Mouse (Mus musculus): ENCODE results near the gene Adcy1. TPM values are rescaled to one million over a fixed set of nuclear protein-coding genes. Genes with fewer than 3 reads are reported as not detected.

Adcy1 gene
- polyA plus RNA-seq (2012; ENCODE audit: insufficient read depth, insufficient read length, low replicate concordance, missing spikeins) = not detected in 2 replicates

DNA sequence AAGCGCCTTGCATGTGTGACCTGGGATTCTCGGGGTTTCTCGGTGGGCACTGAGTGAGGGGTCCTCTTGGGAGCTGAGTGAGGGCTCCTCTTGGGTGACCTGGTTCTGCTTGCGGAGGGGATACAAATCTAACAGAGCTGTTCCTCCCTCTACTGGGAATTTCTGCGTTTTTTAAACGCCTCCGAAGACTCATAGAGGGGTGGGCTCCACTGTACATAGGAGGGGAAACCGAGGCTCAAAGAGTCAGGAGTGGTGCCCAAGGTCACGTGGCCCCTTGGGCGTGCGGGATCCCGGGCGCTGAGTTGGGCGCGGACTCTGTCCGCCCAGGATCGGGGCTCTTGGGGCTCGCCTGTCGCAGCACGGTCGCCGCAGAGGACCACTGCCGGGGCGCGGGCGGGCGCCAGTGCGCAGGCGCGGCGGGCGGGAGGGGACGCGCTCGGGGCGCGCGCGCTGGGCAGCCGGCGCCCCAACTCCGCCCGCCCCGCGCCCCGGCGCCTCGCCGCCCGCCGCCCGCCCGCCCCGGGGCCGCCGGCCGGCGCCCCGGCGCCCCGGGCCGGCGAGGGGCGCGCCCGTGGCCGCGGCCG, at the start of gene Adcy1:
Gene Adcy1, plus strand, starts transcription at position 489 of the 584 bp plus-strand sequence.
- no peak within 1 kb of the TSS for H3K27ac ChIP-seq (ENCODE audit: insufficient read depth, low read depth, low read length)
- H3K4me1 ChIP-seq (ENCODE audit: control insufficient read depth, insufficient read depth, low read length) = peaks cover 29% of the 10 kb centered on the region
- H3K4me3 ChIP-seq (ENCODE audit: insufficient read depth, low read depth, low read length) = peak within 1 kb of the TSS; percentile 84
- WGBS = 32% methylated on average over 69 of the region's 69 CpGs
- no peak for TF ChIP-seq CTCF (IDR thresholded peaks at IDR 0.05; ENCODE audit: insufficient read depth, low read depth, low read length)
- 0 out of 2 replicates have a peak, but pooled peaks have one; percentile 26 for TF ChIP-seq POLR2A (IDR thresholded peaks at IDR 0.05; ENCODE audit: insufficient read depth, low read depth, low read length)

DNA sequence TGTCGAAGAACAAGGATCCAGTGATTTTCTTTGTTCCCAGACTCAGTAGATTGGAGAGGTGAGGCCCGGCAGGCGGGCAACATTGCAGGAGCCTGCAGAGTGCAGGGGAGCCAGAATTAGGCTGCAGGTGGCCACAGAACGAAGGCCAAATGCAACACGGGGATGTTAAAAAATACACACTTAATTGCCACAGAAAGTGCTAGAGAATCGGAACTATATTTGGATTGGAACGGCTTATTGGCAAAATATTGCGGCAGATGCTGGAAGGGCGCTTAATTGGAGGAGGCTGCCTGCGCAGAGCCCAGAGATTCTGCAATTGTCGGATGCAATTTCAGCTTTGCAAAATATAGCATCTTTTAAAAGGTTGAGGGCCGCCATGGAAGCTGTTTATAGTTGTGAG, 46.4 kb upstream of the Adcy1 start:
- H3K27ac ChIP-seq (ENCODE audit: insufficient read depth, low read depth, low read length) = no peak overlapping the region
- no peak overlapping the region for H3K4me3 ChIP-seq (ENCODE audit: insufficient read depth, low read depth, low read length)
- 42% methylated on average over 12 of the region's 12 CpGs for WGBS
- H3K4me1 ChIP-seq (ENCODE audit: control insufficient read depth, insufficient read depth, low read length) = no peaks in the 10 kb centered on the region
- TF ChIP-seq POLR2A (IDR thresholded peaks at IDR 0.05; ENCODE audit: insufficient read depth, low read depth, low read length) = no peak
- TF ChIP-seq CTCF (IDR thresholded peaks at IDR 0.05; ENCODE audit: insufficient read depth, low read depth, low read length) = no peak

DNA sequence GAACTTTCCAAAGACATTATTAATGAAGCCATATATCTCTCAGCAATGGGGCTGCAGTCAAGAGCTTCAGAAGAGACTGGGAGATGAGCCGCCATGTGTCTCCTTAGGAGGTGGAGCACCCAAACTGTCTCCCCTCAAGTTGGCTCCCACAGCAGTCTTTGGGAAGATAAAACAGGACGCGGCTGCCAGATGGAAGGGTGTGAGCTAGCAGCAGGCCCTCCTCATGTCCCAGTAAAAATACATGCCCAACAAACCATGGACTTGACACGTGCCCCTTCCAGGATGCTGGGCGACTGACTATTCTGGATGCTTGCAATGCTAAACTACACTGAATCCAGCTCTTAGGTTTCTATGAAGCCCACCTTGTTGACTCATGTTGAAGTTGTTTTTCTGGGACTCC, 45.2 kb upstream of the Adcy1 start:
- H3K4me3 ChIP-seq (ENCODE audit: insufficient read depth, low read depth, low read length) = no peak overlapping the region
- no peaks in the 10 kb centered on the region for H3K4me1 ChIP-seq (ENCODE audit: control insufficient read depth, insufficient read depth, low read length)
- TF ChIP-seq CTCF (IDR thresholded peaks at IDR 0.05; ENCODE audit: insufficient read depth, low read depth, low read length) (no peak), POLR2A (IDR thresholded peaks at IDR 0.05; ENCODE audit: insufficient read depth, low read depth, low read length) (no peak)
- WGBS = 93% methylated on average over 5 of the region's 5 CpGs
- H3K27ac ChIP-seq (ENCODE audit: insufficient read depth, low read depth, low read length) = no peak overlapping the region

DNA sequence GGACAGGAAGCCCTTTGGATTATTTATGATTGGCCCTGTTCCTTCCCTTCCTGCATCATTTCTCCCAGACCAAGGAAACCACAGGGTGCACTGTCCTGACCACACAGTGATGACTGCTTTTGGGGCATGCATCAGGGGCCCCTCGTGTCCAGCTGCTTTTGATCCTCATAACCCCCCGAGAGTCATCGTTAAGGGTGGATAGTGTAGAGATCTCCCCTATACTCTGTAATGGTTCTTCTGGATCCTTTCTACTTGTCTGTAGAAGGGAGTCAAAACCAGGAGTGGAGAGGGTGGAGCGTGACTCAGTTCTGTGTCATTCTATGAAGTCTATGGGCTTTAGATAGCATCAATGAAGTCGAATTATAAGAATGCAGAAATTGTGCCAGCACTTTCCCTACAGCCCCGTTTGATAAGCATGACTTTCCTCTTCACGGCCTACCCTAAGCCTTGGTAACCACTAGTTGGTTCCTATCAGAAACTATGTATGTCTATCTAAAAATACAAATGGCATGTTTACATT, 44.2 kb upstream of the Adcy1 start:
- Histone ChIP-seq H3K4me1 (ENCODE audit: control insufficient read depth, insufficient read depth, low read length) (no peaks in the 10 kb centered on the region), H3K4me3 (ENCODE audit: insufficient read depth, low read depth, low read length) (no peak overlapping the region), H3K27ac (ENCODE audit: insufficient read depth, low read depth, low read length) (no peak overlapping the region)
- WGBS = 88% methylated on average over 7 of the region's 7 CpGs
- TF ChIP-seq POLR2A (IDR thresholded peaks at IDR 0.05; ENCODE audit: insufficient read depth, low read depth, low read length) = no peak

DNA sequence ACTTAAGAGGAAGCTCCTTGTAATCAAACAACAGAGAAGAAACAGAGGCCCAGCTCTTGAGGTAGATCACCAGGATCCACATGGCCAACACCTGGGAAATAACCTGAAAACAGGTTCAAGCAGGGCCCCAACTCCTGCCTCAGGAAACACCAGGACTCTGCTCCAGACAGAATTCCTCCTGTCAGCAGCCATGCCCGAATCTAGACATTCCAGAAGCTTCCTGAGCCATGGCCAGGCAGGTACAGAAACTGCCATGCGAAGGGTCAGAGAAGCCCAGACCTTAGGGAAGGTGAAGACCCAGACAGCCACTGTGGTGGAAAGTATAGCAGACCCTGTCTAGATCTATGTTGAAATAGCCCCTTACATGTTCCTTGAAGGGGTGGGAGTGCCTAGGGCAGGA, 30.2 kb upstream of the Adcy1 start:
- no peak for TF ChIP-seq CTCF (IDR thresholded peaks at IDR 0.05; ENCODE audit: insufficient read depth, low read depth, low read length)
- TF ChIP-seq POLR2A (IDR thresholded peaks at IDR 0.05; ENCODE audit: insufficient read depth, low read depth, low read length) = no peak
- Histone ChIP-seq H3K4me3 (ENCODE audit: insufficient read depth, low read depth, low read length) (no peak overlapping the region), H3K4me1 (ENCODE audit: control insufficient read depth, insufficient read depth, low read length) (no peaks in the 10 kb centered on the region), H3K27ac (ENCODE audit: insufficient read depth, low read depth, low read length) (no peak overlapping the region)
- 92% methylated on average over 2 of the region's 2 CpGs for WGBS

DNA sequence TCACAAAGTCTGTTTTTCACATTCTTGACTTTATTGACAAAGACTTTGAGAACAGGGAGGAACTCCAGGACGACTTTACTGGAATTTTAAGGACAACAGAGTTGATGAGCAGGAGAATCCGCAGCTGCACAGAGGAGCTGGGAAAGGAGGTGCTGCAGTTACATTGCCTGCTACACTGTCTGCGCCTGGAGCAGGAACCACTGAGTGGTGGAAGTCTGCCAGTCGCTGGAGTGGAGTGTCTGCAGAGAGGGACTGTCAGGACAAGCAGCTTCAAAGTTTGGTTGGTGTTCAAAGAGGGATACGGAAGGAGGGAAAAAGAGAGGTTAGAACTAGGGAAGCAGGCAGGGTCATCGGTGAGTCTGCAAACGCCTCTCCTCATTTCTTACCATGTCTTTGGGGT, 23.6 kb upstream of the Adcy1 start:
- 58% methylated on average over 7 of the region's 7 CpGs for whole genome bisulfite sequencing
- no peaks in the 10 kb centered on the region for H3K4me1 ChIP-seq (ENCODE audit: control insufficient read depth, insufficient read depth, low read length)
- H3K4me3 ChIP-seq (ENCODE audit: insufficient read depth, low read depth, low read length) = no peak overlapping the region
- no peak for TF ChIP-seq POLR2A (IDR thresholded peaks at IDR 0.05; ENCODE audit: insufficient read depth, low read depth, low read length)
- H3K27ac ChIP-seq (ENCODE audit: insufficient read depth, low read depth, low read length) = no peak overlapping the region

DNA sequence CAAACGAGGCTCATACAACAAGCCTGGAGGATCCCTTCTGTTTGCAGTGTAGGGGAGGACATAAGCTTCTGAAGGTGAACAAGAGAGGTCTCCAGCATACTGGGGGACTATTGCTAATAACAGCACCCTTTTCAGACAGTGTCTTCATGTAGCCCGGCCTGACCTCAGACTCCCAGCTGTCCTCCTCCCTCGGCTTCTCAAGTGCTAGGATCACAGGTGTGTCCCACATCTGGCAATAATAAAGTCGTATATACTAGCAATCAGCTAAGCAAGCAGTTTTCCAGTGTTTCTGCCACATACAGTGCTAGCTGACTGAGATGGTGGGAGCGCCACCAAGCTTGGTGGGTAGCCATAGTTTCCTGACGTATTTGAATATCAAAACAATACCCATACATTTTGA, 22.5 kb upstream of the Adcy1 start:
- no peak overlapping the region for H3K4me3 ChIP-seq (ENCODE audit: insufficient read depth, low read depth, low read length)
- no peak overlapping the region for H3K27ac ChIP-seq (ENCODE audit: insufficient read depth, low read depth, low read length)
- H3K4me1 ChIP-seq (ENCODE audit: control insufficient read depth, insufficient read depth, low read length) = no peaks in the 10 kb centered on the region
- TF ChIP-seq POLR2A (IDR thresholded peaks at IDR 0.05; ENCODE audit: insufficient read depth, low read depth, low read length) = no peak
- no peak for TF ChIP-seq CTCF (IDR thresholded peaks at IDR 0.05; ENCODE audit: insufficient read depth, low read depth, low read length)
- 81% methylated on average over 6 of the region's 6 CpGs for WGBS

DNA sequence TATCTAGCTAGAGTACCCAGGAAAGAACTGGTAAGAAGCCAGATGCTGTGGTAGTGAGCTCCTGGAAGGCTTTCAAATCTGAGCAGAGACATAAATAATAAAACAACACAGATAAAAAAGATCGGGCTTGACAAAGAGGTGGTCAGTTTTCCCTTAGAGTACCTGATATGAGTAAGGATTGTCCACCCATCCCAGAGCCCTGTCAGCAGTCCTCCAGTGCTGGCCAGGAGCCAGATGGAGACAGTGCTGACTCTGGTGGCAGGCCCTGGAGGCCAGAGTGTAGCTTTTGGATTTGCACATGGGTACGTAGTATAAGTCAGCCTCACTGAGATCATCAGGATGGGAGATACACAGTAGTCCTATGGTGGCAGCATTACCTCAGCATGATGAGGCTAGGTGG, 16.1 kb upstream of the Adcy1 start:
- no peak overlapping the region for H3K27ac ChIP-seq (ENCODE audit: insufficient read depth, low read depth, low read length)
- WGBS = 92% methylated on average over 2 of the region's 2 CpGs
- H3K4me3 ChIP-seq (ENCODE audit: insufficient read depth, low read depth, low read length) = no peak overlapping the region
- H3K4me1 ChIP-seq (ENCODE audit: control insufficient read depth, insufficient read depth, low read length) = no peaks in the 10 kb centered on the region
- no peak for TF ChIP-seq CTCF (IDR thresholded peaks at IDR 0.05; ENCODE audit: insufficient read depth, low read depth, low read length)
- TF ChIP-seq POLR2A (IDR thresholded peaks at IDR 0.05; ENCODE audit: insufficient read depth, low read depth, low read length) = no peak

DNA sequence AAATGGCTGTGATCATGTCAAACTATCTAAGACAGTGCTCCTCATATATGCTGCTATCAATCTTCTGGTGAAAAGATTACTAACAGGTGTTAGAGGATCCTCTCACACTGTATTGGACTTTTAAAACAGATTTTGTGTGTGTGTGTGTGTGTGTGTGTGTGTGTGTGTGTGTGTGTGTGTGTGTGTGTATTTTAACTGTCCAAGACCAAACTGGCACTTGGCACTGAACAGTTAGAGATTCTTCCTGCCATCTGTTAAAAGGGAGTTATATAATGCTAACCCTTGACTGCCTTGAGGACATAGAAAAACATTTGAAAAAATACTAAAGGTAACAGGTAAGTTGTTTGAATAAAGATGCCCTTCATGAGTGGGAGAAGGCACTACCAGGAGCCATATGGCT, 15.7 kb upstream of the Adcy1 start:
- Histone ChIP-seq H3K4me3 (ENCODE audit: insufficient read depth, low read depth, low read length) (no peak overlapping the region), H3K27ac (ENCODE audit: insufficient read depth, low read depth, low read length) (no peak overlapping the region)
- TF ChIP-seq POLR2A (IDR thresholded peaks at IDR 0.05; ENCODE audit: insufficient read depth, low read depth, low read length) (no peak), CTCF (IDR thresholded peaks at IDR 0.05; ENCODE audit: insufficient read depth, low read depth, low read length) (no peak)

DNA sequence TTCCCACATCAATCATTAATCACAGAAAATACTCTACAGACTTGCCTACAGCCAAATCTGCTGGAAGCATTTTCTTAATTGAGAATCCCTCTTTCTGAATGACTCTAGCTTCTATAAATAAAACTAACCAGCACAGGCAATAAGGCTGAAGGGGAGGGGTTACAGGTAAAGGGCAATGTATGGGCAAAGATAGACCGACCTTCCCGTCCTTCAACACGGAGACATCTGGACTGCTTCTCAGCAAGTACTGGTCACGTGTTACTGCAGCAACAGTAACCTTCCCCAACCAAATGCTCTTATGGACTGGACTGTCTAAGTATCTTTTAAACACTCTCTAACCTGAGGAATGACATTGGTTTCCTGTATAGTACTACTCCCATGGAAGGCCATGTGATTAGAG, 9.6 kb upstream of the Adcy1 start:
- Histone ChIP-seq H3K4me3 (ENCODE audit: insufficient read depth, low read depth, low read length) (no peak overlapping the region), H3K27ac (ENCODE audit: insufficient read depth, low read depth, low read length) (no peak overlapping the region), H3K4me1 (ENCODE audit: control insufficient read depth, insufficient read depth, low read length) (peaks cover 17% of the 10 kb centered on the region)
- TF ChIP-seq CTCF (IDR thresholded peaks at IDR 0.05; ENCODE audit: insufficient read depth, low read depth, low read length) = no peak
- no peak for TF ChIP-seq POLR2A (IDR thresholded peaks at IDR 0.05; ENCODE audit: insufficient read depth, low read depth, low read length)
- WGBS = 96% methylated on average over 4 of the region's 4 CpGs

More for the DNA sequence above, 15.7 kb upstream of the Adcy1 start:
- H3K4me1 ChIP-seq (ENCODE audit: control insufficient read depth, insufficient read depth, low read length) = no peaks in the 10 kb centered on the region
